Mouse (Mus musculus) lung, postnatal 0 days (tissue): ENCODE data around the gene Atg13.

ENCODE experiments used
- CTCF ChIP-seq: IDR thresholded peaks from 2 replicates; pipeline ENCODE4 v1.5.1; 2016; ENCODE audit warnings: antibody characterized with exemption, mild to moderate bottlenecking
- EP300 ChIP-seq: IDR thresholded peaks from 2 replicates; pipeline ENCODE4 v1.6.1; 2016; ENCODE audit warnings: antibody characterized with exemption, mild to moderate bottlenecking, control low read depth

DNA sequence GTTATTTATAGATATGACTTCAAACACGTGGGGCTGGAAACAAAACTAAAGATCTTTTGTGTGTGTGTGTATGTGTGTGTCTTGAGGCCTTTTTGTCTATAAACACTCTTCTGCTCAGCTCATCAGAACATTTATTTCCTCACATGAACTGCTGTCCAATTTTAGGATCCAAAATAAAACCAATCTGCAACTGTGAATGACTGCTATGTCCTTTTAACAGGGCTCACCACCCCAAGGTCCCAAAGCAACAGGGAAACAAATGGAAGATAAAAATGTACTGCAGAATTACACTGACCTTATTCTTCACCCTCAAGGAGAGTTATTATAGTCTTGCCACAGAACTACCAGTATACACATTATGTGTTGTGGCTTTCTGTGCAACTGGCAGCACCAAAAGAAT, 11.2 kb downstream of the Atg13 start:
- TF ChIP-seq CTCF (no peak), EP300 (no peak)
